Mouse (Mus musculus): ENCODE measurements around the gene Tenm1.

DNA sequence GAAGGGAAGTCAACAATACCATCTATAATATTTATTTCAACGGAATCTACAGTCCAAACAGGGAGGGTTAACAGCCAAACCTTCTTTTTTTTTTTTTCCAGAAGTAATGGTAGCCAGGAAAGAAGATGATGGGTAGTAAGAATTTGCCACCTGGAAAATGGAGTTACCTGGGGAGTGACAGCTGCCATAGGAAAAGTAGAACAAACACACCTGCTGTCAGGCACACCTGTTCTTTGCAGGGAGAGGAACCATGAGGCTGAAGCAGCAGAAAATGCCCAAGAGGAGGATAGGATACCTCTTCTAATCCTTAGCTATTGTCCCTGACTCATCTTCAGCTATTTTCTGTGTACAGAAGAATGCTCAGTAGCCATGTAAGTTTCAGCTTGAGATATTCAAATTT, 306.4 kb downstream of the Tenm1 start:
- TF ChIP-seq CTCF (IDR thresholded peaks at IDR 0.05; ENCODE audit: low read depth) (no peak), EP300 (IDR thresholded peaks at IDR 0.05; ENCODE audit: low read depth) (no peak)

Data from heart, postnatal 0 days (tissue).